Mouse (Mus musculus) liver, embryonic 14.5 days (tissue): ENCODE results near the gene Per1.
"Not testable (repeated sequence)": the region's sequence is repeated elsewhere in the genome, so short reads cannot be mapped to it uniquely, and the experiment has no call there.

Experiments
- CTCF ChIP-seq: IDR thresholded peaks from 2 replicates; pipeline ENCODE4 v1.5.1; 2016; ENCODE audit warnings: antibody characterized with exemption, low read depth, control low read depth
- EP300 ChIP-seq: IDR thresholded peaks from 2 replicates; pipeline ENCODE4 v1.6.1; 2016; ENCODE audit warnings: antibody characterized with exemption, low read depth

DNA sequence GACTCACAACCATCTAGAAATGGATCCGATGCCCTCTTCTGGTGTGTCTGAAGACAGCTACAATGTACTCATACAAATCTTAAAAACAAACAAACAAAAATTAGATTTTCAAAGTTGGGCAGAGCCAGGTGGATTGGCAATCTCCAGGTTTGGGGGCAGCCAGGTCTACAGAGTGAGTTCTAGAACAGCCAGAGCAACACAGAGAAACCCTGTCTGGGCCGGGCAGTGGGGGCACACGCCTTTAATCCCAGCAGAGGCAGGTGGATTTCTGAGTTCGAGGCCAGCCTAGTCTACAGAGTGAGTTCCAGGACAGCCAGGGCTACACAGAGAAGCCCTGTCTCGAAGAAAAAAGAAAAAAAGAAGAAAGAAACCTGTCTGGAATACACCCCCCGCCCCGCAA lies 1.2 kb upstream of the Per1 start:
- not testable (repeated sequence) for TF ChIP-seq EP300, CTCF
